Mouse (Mus musculus) liver, embryonic 16.5 days (tissue): ENCODE data around the gene Nfatc2. TPM values are rescaled to one million over a fixed set of nuclear protein-coding genes. Genes with fewer than 3 reads are reported as not detected.

ENCODE experiments used
- ATAC-seq: fragments of 200-750 bp; cut with Nextera tagmentation; 2 replicates; pipeline ENCODE4 v1.8.0; 2017; ENCODE audit warnings: low read depth, mild to moderate bottlenecking, moderate number of reproducible peaks, moderate library complexity
- H3K27ac ChIP-seq: fragments of 300-500 bp; sonication (generic); 2 replicates; pipeline ENCODE4 v1.5.1; 2014; ENCODE audit warnings: mild to moderate bottlenecking, low read length
- H3K27me3 ChIP-seq: fragments of 300-500 bp; sonication (generic); 2 replicates; pipeline ENCODE4 v1.6.1; 2014; ENCODE audit warnings: low read depth, low read length, mixed read lengths; ENCODE audit not compliant: control insufficient read depth, insufficient read depth
- H3K36me3 ChIP-seq: fragments of 300-500 bp; sonication (generic); 2 replicates; pipeline ENCODE4 v1.6.1; 2014; ENCODE audit warnings: mild to moderate bottlenecking; ENCODE audit not compliant: control insufficient read depth, insufficient read depth
- H3K4me1 ChIP-seq: fragments of 300-500 bp; sonication (generic); 2 replicates; pipeline ENCODE4 v1.6.1; 2014; ENCODE audit warnings: low read depth, low read length, mixed read lengths; ENCODE audit not compliant: control insufficient read depth
- H3K4me2 ChIP-seq: fragments of 300-500 bp; sonication (generic); 2 replicates; pipeline ENCODE4 v1.6.1; 2014; ENCODE audit warnings: low read depth, low read length, mixed read lengths
- H3K4me3 ChIP-seq: fragments of 300-500 bp; sonication (generic); 2 replicates; pipeline ENCODE4 v1.5.1; 2014; ENCODE audit warnings: low read depth, mild to moderate bottlenecking, low read length
- H3K9ac ChIP-seq: fragments of 300-500 bp; sonication (generic); 2 replicates; pipeline ENCODE4 v1.6.1; 2014; ENCODE audit warnings: low read depth, low read length
- H3K9me3 ChIP-seq: fragments of 300-500 bp; sonication (generic); replicated peaks from 2 replicates; pipeline ENCODE4 v1.6.1; 2016; ENCODE audit warnings: low read length; ENCODE audit not compliant: control insufficient read depth
- WGBS: fragments of 180-500 bp; shearing (Covaris S2); extraction: QIAGEN DNeasy Blood & Tissue Kit; methylation state at CpG from one replicate; pipeline ENCODE4 v1.1.7; 2014; ENCODE audit not compliant: insufficient replicate concordance; 5-methylcytosine and 5-hydroxymethylcytosine counted together
- polyA plus RNA-seq: library from polyadenylated mRNA; unstranded; fragments of >200 nt; fragmentation: Nextera tagmentation; extraction: Ambion mirVana; gene quantifications from 2 replicates; pipeline ENCODE4 v1.2.1, GENCODE M21; 2015

The Nfatc2 gene
- polyA plus RNA-seq, result 0.09 and 0.25 TPM in 2 replicates

DNA sequence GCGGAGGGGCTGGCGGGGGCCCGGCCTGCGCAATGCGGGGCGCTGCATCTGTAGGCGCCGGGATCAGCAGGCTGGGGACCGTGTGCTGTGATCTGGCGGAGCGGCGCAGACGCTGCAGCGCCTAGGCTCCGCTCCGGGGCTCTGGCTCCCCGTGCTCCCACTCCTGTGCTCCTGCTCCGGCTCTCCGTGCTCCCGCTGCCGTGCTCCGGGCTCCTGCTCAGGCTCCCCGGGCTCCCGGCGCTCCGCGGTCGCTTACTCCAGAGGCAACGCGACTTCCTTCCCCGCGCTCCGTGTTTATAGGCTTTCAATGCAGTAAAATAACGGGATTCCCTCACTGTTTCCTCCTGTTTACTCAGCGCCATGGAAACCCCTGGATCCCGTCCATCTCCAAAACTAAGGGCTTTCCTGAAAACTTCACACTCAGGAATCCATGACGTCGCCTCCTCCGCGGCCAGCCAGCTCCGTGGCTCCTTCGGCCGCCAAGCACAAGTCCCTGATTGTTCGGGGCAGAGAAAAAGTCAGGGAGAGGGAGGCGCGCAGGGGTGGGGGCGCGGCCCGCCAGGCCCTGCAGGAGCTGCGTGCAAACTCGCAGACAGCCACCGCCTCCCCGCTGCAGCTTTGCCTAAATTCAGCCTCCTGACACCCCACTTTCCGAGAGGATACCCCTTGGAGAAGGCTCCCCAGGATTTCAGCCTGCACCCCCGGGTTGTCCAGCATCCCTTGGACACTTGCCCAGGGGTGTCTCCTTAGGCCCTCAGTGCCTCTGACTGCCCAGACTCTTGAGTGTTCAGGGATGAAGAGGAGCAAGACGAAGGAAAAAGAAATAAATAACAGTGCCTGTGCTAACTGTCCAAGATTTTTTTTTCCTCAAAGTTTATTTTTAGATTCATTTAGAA is at the start of gene Nfatc2:
Nfatc2 (minus strand) TSS at position 167 of the 896 bp plus-strand sequence.
- Histone ChIP-seq H3K4me3 (no peak within 1 kb of the TSS), H3K27ac (no peak within 1 kb of the TSS), H3K9me3 (no peaks in the 10 kb centered on the region), H3K4me1 (no peaks in the 10 kb centered on the region), H3K27me3 (peaks cover 45% of the 10 kb centered on the region), H3K36me3 (no peaks in the 10 kb centered on the region), H3K4me2 (no peak within 1 kb of the TSS), H3K9ac (no peak within 1 kb of the TSS)
- 3% methylated on average over 56 of the region's 56 CpGs for WGBS
- no peak for ATAC-seq

DNA sequence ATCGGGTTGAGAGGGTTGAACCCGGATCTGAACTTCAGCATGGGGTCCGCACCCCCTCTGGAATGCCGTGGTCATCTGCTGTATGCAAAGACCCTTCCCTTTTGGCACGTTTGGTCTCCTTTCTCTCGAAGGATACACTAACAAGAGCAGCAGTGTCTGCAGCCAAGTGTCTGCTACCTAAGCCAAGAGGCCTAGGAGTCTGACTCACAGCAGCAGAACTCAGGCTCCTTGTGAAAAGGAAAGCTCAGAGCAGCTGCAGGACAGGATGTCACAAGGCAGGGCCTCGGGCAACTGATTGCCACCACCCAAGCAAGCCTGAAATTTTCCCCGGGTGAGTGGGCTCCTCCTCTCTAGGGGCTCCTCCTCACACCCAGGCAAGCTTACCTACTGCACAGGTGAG is 46.7 kb upstream of the Nfatc2 start:
- Histone ChIP-seq H3K4me1 (no peaks in the 10 kb centered on the region), H3K36me3 (no peaks in the 10 kb centered on the region), H3K9ac (no peak overlapping the region), H3K27me3 (no peaks in the 10 kb centered on the region), H3K4me2 (no peak overlapping the region), H3K27ac (no peak overlapping the region), H3K4me3 (no peak overlapping the region), H3K9me3 (no peaks in the 10 kb centered on the region)
- WGBS, result 58% methylated on average over 8 of the region's 8 CpGs
- ATAC-seq, result no peak

DNA sequence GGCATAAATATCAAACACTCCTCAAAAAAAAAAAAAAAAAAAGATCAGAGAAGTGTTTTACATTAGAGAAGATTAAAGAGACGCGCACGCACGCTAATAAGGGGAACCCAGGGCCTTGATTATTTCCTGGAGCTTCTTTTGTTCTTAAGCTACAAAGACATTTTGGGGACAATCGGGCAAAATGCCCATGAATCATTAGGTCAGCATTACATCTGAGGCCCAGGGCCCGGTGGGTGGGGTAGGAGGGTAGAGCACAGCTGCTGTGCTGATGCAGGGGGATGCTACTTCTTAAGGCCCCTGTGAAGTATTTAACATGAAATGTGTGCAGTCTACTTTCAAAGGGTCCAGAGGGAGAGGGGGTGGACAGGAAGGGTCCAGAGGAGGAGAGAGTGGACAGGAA is 43.4 kb upstream of the Nfatc2 start:
- Histone ChIP-seq H3K9me3 (no peaks in the 10 kb centered on the region), H3K27me3 (no peaks in the 10 kb centered on the region), H3K4me2 (no peak overlapping the region), H3K9ac (no peak overlapping the region), H3K4me1 (no peaks in the 10 kb centered on the region), H3K36me3 (no peaks in the 10 kb centered on the region), H3K4me3 (no peak overlapping the region), H3K27ac (no peak overlapping the region)
- 81% methylated on average over 6 of the region's 6 CpGs for WGBS
- ATAC-seq, result no peak

DNA sequence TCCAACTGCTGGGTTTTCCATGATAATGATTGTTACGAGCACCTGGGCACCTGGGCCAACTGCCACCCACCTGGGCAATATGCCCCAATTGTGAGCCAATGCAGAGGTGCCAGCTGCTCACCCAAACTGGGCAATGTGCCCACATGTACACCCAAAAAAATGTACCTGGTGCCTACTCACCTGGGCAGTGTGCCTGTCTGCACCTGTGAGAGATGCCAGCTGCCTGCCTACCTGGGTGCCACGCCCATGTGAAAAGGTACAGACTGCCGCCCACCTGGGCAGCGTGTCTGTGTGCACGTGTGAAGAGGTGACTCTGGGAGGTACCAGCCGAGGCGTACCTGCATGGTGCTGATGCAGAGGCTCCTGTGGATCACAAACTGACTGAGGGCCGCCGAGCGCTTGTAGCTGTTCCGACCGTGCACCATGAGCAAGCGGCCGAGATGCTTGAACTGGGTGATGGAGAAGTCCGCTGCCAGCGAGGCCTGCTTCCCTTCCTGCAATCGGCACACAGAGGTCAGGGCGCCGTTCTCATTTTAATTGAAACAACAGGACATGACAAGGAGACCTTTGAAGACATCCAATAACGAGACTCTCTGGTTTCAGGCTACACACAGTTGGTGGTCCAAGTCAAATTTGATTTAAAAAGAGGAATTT is 42.2 kb upstream of the Nfatc2 start:
- Histone ChIP-seq H3K4me3 (no peak overlapping the region), H3K36me3 (no peaks in the 10 kb centered on the region), H3K4me1 (no peaks in the 10 kb centered on the region), H3K9me3 (no peaks in the 10 kb centered on the region), H3K27me3 (no peaks in the 10 kb centered on the region), H3K9ac (no peak overlapping the region), H3K4me2 (no peak overlapping the region), H3K27ac (no peak overlapping the region)
- 75% methylated on average over 20 of the region's 20 CpGs for WGBS
- ATAC-seq, result no peak

DNA sequence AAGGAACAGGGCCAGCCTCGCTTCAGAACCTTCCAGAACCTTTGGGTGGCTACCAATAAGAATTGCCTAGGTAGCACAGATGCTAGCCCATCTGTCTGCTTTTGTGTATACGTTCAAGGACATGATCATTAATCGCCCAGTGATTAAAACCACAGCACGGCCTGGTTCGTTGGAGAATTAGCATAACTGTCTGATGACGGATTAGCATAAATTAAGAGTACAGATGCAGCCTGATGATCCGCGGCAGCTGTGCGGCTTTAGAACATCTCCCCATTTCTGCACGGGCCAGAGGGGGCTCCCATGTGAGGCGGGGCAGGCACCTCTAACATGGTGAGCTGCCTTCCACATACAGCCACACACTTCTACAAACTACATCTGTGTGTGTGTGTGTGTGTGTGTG is 40.7 kb upstream of the Nfatc2 start:
- no peaks in the 10 kb centered on the region for H3K27me3 ChIP-seq
- H3K4me2 ChIP-seq, result no peak overlapping the region
- H3K4me1 ChIP-seq, result no peaks in the 10 kb centered on the region
- WGBS, result 76% methylated on average over 11 of the region's 11 CpGs
- H3K9me3 ChIP-seq, result no peaks in the 10 kb centered on the region
- ATAC-seq, result no peak
- no peaks in the 10 kb centered on the region for H3K36me3 ChIP-seq
- no peak overlapping the region for H3K9ac ChIP-seq
- H3K27ac ChIP-seq, result no peak overlapping the region
- no peak overlapping the region for H3K4me3 ChIP-seq

DNA sequence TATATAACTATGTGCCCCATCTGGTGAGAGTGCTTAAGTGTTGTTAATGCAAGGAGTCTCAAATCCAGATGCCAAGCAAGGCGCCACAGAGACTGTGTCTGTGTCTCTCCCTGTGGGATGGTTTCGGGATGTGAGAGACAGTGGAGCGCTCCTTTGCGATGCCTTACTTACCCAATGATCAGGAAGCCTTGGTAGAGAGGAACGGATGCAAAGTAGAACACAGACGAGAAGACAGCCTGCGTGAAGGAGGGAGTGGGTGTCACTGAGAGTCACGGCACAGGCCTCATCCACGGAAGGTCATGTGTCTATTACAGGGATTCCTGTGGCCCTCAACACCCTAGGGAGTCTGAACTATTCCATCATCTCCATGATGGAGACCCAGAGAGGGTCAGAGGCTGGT is 39.0 kb upstream of the Nfatc2 start:
- no peak overlapping the region for H3K4me3 ChIP-seq
- no peak overlapping the region for H3K4me2 ChIP-seq
- no peaks in the 10 kb centered on the region for H3K36me3 ChIP-seq
- H3K4me1 ChIP-seq, result no peaks in the 10 kb centered on the region
- WGBS, result 79% methylated on average over 9 of the region's 9 CpGs
- H3K9me3 ChIP-seq, result no peaks in the 10 kb centered on the region
- ATAC-seq, result no peak
- no peak overlapping the region for H3K9ac ChIP-seq
- H3K27ac ChIP-seq, result no peak overlapping the region
- no peaks in the 10 kb centered on the region for H3K27me3 ChIP-seq

DNA sequence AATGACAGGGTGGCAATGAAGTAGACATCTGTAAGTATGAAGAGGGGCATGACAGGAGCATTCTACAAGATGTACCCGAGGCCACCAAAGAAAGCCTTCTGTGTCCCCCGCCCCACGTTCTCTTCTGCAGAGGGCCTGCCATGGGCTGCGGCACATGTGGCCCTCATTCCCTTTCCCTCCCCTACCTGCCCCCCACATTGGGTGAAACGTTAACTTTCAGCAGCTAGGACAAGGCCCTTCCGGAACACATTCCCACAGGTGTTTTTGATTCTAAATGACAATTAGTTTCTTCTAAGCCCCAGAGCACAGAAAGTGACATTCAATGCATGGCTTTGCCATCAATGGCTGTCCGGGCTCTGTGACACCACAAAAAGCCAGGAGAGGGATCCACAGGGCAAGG is 33.4 kb upstream of the Nfatc2 start:
- no peak for ATAC-seq
- WGBS, result 65% methylated on average over 7 of the region's 7 CpGs
- Histone ChIP-seq H3K4me1 (peaks cover 9% of the 10 kb centered on the region; the same call in 1 of the 2 replicates), H3K9ac (no peak overlapping the region), H3K9me3 (no peaks in the 10 kb centered on the region), H3K4me2 (no peak overlapping the region), H3K4me3 (no peak overlapping the region), H3K36me3 (no peaks in the 10 kb centered on the region), H3K27me3 (no peaks in the 10 kb centered on the region), H3K27ac (no peak overlapping the region)

DNA sequence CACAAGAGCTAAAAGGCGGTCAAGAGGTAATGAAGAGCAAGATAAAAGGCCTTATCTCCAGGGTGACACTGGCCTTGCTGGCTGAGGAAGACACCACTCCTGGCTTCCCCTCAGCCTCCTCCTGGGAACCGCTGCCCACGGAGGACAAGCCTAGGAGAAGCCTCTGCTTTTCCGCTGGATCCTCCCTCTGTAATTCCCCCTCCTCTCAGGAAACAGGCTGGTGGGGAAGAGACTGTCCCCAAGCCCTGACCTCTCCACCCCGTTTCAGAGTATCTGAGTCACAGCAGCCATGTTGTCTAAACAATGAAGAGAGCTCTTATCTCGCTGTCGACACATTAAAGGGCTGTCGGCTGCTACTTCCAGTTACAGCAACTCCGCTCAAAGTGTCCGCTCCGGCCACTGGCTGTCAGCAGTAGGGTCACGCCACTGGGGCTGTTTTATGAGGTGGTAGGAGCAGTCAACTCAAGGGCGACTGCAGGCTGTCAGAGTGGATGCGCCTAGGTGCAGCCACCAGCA is 31.9 kb upstream of the Nfatc2 start:
- Histone ChIP-seq H3K4me3 (no peak overlapping the region), H3K4me1 (peaks cover 9% of the 10 kb centered on the region; the same call in 1 of the 2 replicates), H3K27ac (no peak overlapping the region), H3K9me3 (no peaks in the 10 kb centered on the region), H3K9ac (no peak overlapping the region), H3K4me2 (peak overlapping the region; percentile 28; the same call in 1 of the 2 replicates), H3K36me3 (no peaks in the 10 kb centered on the region), H3K27me3 (no peaks in the 10 kb centered on the region)
- 11% methylated on average over 14 of the region's 14 CpGs for WGBS
- peak; percentile 53 for ATAC-seq

DNA sequence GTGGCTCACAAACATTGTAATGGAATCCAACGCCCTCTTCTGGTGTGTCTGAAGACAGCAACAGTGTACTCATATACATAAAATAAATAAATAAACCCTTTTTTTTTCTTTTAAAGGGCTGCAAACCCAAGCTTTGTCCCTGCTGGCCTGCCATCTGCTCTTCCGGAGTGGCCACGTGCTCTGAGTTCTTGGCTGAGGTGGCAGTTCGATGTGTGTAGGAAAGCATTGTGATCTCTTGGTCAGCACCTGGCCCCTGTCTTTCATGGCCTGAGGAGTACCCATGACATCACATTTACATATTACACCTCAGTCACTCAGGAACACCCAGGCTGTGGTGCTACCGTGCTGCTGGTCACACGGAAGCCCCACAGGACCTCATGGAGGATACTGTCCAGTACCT is 31.1 kb upstream of the Nfatc2 start:
- Histone ChIP-seq H3K27me3 (no peaks in the 10 kb centered on the region), H3K9ac (no peak overlapping the region), H3K4me3 (no peak overlapping the region), H3K4me1 (peaks cover 9% of the 10 kb centered on the region; the same call in 1 of the 2 replicates), H3K36me3 (no peaks in the 10 kb centered on the region), H3K4me2 (no peak overlapping the region), H3K27ac (no peak overlapping the region), H3K9me3 (no peaks in the 10 kb centered on the region)
- ATAC-seq, result no peak
- WGBS, result 71% methylated on average over 6 of the region's 6 CpGs
